Mouse (Mus musculus) adrenal gland, adult (tissue): ENCODE measurements around the gene Kcnq1.

Experiments
- DNase-seq, 2 experiments: peaks; one replicate each; pipeline ENCODE4 v3.0.0; 2022 to 2023; ENCODE audit warnings: low spot score in 1 of 2; ENCODE audit not compliant: inconsistent age in 2 of 2

The Kcnq1 gene

DNA sequence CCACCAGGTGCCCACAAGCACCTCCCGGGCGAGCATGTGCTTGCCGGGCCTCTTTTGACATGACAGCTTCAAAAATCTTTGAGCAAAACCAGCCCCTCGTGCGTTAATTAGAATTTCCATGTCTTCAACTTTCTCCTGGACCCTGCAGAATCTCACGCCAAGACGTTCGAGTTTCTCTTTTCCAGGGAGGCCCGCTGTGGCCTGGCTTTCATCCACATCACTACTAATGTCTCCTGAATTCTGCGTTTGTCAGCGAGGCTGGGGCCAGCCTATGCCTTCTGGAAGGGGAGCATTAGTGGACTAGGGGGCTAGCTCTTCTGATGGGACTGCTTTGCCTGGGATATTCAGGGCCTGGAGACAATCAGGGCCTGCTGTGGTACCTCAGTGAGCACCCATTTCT lies 159.2 kb downstream of the Kcnq1 start:
- DNase-seq = no peak

- DNase-seq = peak in 1 of 2 experiments; percentile 57
Observed at GRCm38 (mm10) chr7:143265829-143266438, 159.8 kb downstream of the Kcnq1 start.

GRCm38 (mm10) chr7:143273747-143274146 lies 167.6 kb downstream of the Kcnq1 start:
- DNase-seq = no peak

GRCm38 (mm10) chr7:143275030-143275429 lies 168.9 kb downstream of the Kcnq1 start:
- DNase-seq = no peak

DNA sequence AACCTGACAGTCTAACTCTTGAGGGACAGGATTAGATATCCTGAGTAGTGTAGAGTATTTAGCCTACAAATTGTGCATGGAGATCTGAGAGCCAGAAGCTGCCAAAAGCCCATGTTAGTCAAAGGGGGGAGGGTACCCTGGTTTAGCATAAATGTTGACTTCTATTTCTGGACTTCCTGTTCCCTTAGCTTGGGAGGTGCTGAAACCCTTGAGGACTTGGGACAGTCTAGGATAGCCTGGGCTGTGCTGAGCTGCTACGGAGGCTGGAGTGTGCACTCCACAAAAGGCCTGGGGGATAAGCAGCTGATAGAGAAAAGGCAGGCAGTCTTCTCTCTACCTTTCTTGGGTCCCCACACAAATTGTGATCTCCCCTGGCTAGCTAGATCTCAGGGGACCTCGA lies 177.5 kb downstream of the Kcnq1 start:
- no peak for DNase-seq

GRCm38 (mm10) chr7:143284866-143285265 lies 178.7 kb downstream of the Kcnq1 start:
- DNase-seq = no peak

- no peak for DNase-seq
Observed at GRCm38 (mm10) chr7:143285440-143285839, 179.3 kb downstream of the Kcnq1 start.

DNA sequence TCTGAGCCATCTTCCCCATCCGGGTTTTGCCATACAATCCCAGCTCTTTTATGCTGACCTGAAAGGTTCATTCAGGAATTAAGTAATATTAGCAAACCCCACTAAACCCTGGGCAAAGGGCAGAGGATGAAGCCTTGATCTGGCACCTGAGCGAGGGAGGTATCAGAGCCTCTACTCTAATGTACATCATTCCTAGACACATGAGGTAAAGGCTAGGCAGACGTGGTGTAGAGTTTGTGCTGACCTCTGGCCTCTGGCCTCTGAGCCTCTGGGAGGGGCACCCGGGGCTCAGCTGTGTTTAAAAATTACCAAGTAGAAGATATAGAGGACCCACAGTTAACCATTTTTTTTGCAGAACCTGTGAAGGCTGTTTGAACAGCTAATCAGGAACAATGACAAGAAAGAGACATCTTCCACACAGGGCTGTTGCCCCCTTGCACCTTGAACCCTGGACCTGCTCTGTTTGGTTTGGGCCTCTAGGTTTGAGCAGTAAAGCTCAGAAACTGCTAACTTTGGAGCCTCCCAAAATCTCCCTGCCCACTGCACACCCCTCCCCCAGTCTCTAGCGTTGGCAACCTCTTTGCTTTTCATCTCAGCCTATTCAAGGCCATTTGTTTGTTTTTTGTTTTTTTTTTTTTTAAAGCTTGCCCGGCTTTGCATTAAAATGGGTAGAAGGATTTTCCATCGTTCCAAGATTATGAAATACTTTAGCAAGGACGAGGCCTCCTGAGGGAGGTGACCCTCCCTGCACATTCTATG lies 180.5 kb downstream of the Kcnq1 start:
- peak; percentile 38 to 76 for DNase-seq

DNA sequence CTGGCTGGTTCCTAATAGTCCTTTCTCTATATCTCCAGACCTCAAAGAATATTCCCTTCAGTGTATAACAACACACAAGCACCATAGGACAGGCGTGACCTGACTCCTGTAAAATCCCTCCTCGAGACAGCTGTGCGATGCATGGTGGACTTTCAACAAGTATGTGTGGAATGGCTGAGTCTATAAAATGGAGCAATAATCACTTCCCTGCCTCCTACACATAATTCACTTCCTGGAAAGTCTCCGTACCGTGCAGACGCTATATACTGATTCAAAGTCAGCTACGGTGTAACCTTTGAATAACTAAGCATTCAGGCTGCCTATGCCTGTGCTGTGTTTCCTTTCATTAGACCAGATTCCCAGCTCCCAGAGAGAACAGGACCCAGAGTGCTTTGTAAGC lies 182.0 kb downstream of the Kcnq1 start:
- DNase-seq = no peak

GRCm38 (mm10) chr7:143289082-143289849 lies 183.1 kb downstream of the Kcnq1 start:
- DNase-seq = no peak

DNA sequence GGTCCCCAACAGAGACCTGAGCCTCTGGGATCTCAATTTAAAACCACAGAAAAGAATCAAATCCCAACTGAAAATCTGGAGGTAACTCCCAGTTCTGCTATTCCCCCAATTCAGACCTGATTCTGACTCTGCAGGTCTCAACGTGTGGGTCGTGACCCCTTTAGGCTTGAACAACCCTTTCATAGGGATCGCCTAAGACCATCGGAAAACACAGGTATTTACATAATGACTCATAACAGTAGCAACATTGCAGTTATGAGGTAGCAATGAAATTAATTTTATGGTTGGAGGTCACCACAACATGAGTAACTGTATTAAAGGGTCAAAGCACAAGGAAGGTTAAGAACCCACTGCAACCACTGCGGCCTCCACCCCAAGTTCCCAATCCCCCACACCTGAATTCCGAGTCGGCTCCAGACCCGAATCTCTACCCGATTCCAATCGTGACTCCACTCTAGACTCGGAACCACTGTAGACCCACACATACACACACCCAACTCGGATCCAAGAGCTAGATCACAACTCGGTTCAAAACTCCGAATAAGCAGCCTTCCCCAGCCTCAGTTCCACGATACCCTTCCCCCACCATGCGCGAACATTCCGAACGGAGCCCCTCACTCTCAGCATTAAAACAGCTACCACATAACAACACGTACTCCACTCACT lies 188.7 kb downstream of the Kcnq1 start:
- DNase-seq = peak in 1 of 2 experiments; percentile 65

GRCm38 (mm10) chr7:143295356-143296000 lies 189.3 kb downstream of the Kcnq1 start:
- peak; percentile 56 to 83 for DNase-seq

DNA sequence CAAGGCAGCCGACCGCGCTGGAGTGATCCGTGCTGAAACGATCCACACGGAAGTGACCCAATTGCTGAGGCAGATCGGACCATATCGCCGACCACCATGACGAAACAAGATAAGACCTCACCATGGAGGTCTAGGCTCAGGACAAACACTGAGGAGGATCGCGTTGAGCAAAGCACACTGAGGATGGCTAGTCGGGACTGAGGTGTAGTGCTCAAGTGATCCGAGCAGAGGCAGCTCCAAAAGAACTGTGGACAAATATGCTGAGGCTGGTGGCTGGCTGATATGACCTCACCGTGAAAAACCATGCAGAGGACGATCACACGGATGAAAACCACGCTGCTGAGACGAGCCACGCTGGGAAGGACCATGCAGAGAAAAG lies 189.8 kb downstream of the Kcnq1 start:
- DNase-seq = peak in 1 of 2 experiments; percentile 17

DNA sequence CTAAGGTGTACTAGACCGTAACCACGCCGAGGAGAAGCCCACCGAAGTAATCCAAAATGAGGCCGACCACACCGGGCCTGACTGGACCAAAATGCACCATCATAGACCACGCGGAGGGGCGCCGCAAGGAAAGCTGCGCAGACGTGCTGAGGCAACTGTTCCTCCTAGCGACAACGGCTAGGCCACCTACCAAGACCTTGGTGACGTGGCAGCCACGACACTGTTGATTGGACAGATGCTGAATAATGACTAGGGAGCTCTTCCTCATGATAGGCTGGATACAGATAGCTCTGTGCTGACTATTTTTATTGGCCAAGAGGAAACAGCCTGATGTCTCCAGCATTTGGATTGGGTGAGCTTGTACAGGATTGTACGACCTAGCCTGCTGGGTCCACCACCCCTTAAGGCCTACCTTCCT lies 190.2 kb downstream of the Kcnq1 start:
- peak; percentile 90 to 97 for DNase-seq

GRCm38 (mm10) chr7:143300037-143300436 lies 193.9 kb downstream of the Kcnq1 start:
- no peak for DNase-seq

- DNase-seq = no peak
Observed at GRCm38 (mm10) chr7:143300681-143301080, 194.5 kb downstream of the Kcnq1 start.

DNA sequence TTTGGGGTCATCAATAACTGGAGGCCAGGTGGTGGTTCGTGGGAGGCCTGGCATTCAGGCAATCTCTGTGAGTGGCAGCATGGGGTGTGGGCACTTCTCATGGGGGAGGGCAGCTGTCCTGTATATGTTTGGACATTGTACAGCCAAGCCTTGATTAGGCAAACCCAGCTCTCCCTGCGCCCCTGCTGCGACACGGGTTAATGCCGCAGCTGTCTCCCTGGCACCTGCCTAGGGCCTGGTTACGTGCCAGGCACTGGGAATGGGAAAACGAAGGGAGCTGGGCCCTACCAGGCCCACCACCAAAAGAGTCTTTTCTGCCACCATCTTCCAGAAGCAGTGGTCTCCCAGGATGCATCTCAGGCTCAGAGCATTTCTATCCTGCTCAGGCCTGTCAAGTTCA lies 196.0 kb downstream of the Kcnq1 start:
- DNase-seq = no peak

DNA sequence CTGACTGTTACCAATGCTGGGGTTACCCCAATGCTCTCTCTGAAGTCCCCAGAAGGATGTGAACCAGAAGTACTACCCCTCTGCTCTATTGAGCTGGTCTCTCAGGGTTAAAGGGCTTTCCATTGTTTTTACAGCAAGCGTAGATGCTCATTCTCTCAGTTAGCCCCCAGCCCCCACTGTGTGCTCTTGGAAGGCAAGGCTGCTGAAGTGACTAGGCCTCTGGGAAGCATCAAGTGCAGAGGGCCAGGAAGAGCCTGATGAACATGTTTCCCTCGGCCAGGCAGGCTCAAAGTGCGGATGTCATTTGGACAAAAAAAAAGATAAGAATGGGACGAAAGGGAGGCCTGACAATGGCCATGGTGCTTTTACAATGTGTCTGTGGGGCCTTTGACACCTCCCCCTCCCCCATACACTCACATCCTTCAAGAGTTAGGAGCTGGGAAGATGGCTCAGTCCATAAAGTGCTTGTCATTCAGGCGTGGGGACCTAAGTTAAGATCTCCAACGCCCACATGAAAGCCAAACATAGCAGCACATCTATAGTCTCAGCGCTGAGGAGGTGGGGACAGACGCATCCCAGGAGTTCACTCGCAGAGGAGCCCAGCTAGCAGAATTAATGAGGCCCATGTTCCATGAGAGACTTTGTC lies 196.6 kb downstream of the Kcnq1 start:
- no peak for DNase-seq

DNA sequence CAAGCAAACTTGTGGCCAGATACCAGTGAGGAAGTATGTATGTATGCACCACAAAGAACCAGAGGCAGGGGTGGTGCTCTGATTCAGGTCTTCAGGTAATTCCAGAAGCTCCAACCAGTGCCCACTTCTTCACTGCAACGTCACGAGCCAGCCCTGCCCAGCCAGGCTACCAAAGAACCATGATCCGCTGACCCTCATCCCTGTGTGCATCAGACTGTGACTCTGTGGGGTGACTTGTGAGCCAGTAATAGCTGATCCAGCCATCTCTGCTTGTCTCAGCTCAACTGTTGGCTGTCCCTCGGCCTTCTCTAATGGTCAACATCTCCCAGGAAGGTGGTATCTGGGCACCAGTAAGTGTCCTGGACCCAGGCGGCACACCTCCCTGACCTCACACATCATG lies 197.4 kb downstream of the Kcnq1 start:
- DNase-seq = no peak

GRCm38 (mm10) chr7:143305808-143306207 lies 199.6 kb downstream of the Kcnq1 start:
- no peak for DNase-seq
